In genomic region chr8:75046303-75046702, GRCm38 (mm10) we compare ENCODE assay signal across 22 mouse cellular contexts. TPM values are rescaled to one million over a fixed set of nuclear protein-coding genes. Genes with fewer than 3 reads are reported as not detected.
A peak's percentile ranks its signal among the peaks of the same experiment; 100 is the strongest.
DNase-seq lines count a peak whose midpoint lies in the region; ATAC-seq and TF ChIP-seq lines count a peak whose summit lies in the region.
"Had no signal": no experiment of that assay in that cellular context is flagged by ENCODE, and none has a peak within 500 bp of the region (broad histone marks: within the 10 kb centered on the region; RNA-seq: fewer than 3 reads in every experiment).

No protein-coding gene starts in this region.

- no peak overlapping the region for H3K27ac ChIP-seq in intestine, postnatal 0 days (ENCODE audit: low read depth, low read length)
- H3K27ac ChIP-seq in intestine, embryonic 16.5 days (ENCODE audit: low read length), result no peak overlapping the region
- H3K27ac ChIP-seq: embryonic facial prominence, embryonic 13.5 days; hindbrain, postnatal 0 days; limb, embryonic 12.5 days; liver, embryonic 13.5 days; lung, embryonic 15.5 days; macrophage had no signal

- TF ChIP-seq CTCF in intestine, postnatal 0 days (IDR thresholded peaks at IDR 0.05; ENCODE audit: low read depth), result no peak

- DNase-seq in gastrocnemius, adult 18-20 months (ENCODE audit: low spot score), result peak; percentile 62
- no peak for DNase-seq in gastrocnemius, postnatal 4 days (ENCODE audit: low spot score in 2 of 2)
- DNase-seq in cerebellum, postnatal 36 days, result peak; percentile 45
- no peak for DNase-seq in kidney, adult 8-10 months
- no peak for DNase-seq in right cerebral cortex, postnatal 25 days
- no peak for DNase-seq in thymus, adult 18-20 months
- DNase-seq: adrenal gland, adult 8-10 months; kidney, adult 2 months; kidney, postnatal 36 days; layer of hippocampus, adult 9-11 months; liver, embryonic 13.5 days; right cerebral cortex, adult 18-20 months; spleen, adult 18-20 months had no signal

- H3K36me3 ChIP-seq in intestine, postnatal 0 days (ENCODE audit: control insufficient read depth, insufficient read depth), result no peaks in the 10 kb centered on the region; the same call in 1 of the 2 replicates
- H3K36me3 ChIP-seq in intestine, embryonic 16.5 days (ENCODE audit: control insufficient read depth, insufficient read depth, low read length), result no peaks in the 10 kb centered on the region
- H3K36me3 ChIP-seq: liver, embryonic 13.5 days; lung, embryonic 15.5 days had no signal

- H3K4me3 ChIP-seq in intestine, postnatal 0 days (ENCODE audit: low read depth, low read length), result no peak overlapping the region
- no peak overlapping the region for H3K4me3 ChIP-seq in intestine, embryonic 16.5 days (ENCODE audit: low read length)
- H3K4me3 ChIP-seq: embryonic facial prominence, embryonic 13.5 days; limb, embryonic 12.5 days; liver, embryonic 13.5 days; lung, embryonic 15.5 days had no signal

- H3K4me1 ChIP-seq in intestine, postnatal 0 days (replicated peaks; ENCODE audit: control insufficient read depth, insufficient read depth, low read length), result no peaks in the 10 kb centered on the region
- H3K4me1 ChIP-seq in intestine, embryonic 16.5 days (ENCODE audit: control insufficient read depth, insufficient read depth, low read length), result no peaks in the 10 kb centered on the region
- H3K4me1 ChIP-seq: embryonic facial prominence, embryonic 13.5 days; limb, embryonic 12.5 days; liver, embryonic 13.5 days; lung, embryonic 15.5 days had no signal

- no peaks in the 10 kb centered on the region for H3K9me3 ChIP-seq in intestine, postnatal 0 days (ENCODE audit: control insufficient read depth)
- H3K9me3 ChIP-seq in intestine, embryonic 16.5 days (ENCODE audit: control insufficient read depth, low read length), result no peaks in the 10 kb centered on the region
- H3K9me3 ChIP-seq: embryonic facial prominence, embryonic 13.5 days; limb, embryonic 12.5 days; liver, embryonic 13.5 days; lung, embryonic 15.5 days had no signal

- H3K9ac ChIP-seq in intestine, postnatal 0 days (ENCODE audit: low read depth, low read length), result no peak overlapping the region
- no peak overlapping the region for H3K9ac ChIP-seq in intestine, embryonic 16.5 days (ENCODE audit: low read depth, low read length)
- H3K9ac ChIP-seq: embryonic facial prominence, embryonic 13.5 days; limb, embryonic 12.5 days; liver, embryonic 13.5 days; lung, embryonic 15.5 days had no signal

- 0 out of 2 replicates have a peak, but pooled peaks have one; percentile 23 for ATAC-seq in intestine, postnatal 0 days
- ATAC-seq in intestine, embryonic 16.5 days, result no peak
- ATAC-seq: forebrain, embryonic 16.5 days; hindbrain, postnatal 0 days; midbrain, embryonic 16.5 days had no signal

- WGBS in intestine, postnatal 0 days, result 93% methylated on average over 1 of the region's 1 CpGs
- 78% methylated on average over 1 of the region's 1 CpGs for WGBS in intestine, embryonic 16.5 days

- H3K27me3 ChIP-seq in intestine, postnatal 0 days (replicated peaks; ENCODE audit: control insufficient read depth, insufficient read depth, low read length), result no peaks in the 10 kb centered on the region
- H3K27me3 ChIP-seq in intestine, embryonic 16.5 days (replicated peaks; ENCODE audit: control insufficient read depth, insufficient read depth, low read length), result no peaks in the 10 kb centered on the region
- H3K27me3 ChIP-seq: embryonic facial prominence, embryonic 13.5 days; limb, embryonic 12.5 days; liver, embryonic 13.5 days; lung, embryonic 15.5 days had no signal

- no peak overlapping the region for H3K4me2 ChIP-seq in intestine, postnatal 0 days (replicated peaks; ENCODE audit: low read depth)
- H3K4me2 ChIP-seq in intestine, embryonic 16.5 days (ENCODE audit: low read depth, low read length), result no peak overlapping the region
- H3K4me2 ChIP-seq: embryonic facial prominence, embryonic 13.5 days; limb, embryonic 12.5 days; liver, embryonic 13.5 days; lung, embryonic 15.5 days had no signal

RNA-seq across cellular contexts. Expression of gene Tom1, which starts 12.8 kb away (rescaled TPM):
- total RNA-seq in gastrocnemius, adult 18-20 months (2021), result 10 to 100 TPM; 54.0 to 58.4 TPM
- 10 to 100 TPM; 61.9 to 63.4 TPM for total RNA-seq in gastrocnemius, postnatal 4 days (2021)
- 47.7 and 47.8 TPM in 2 replicates for polyA plus RNA-seq in intestine, postnatal 0 days (2015; fragmentation: Nextera tagmentation; extraction: Ambion mirVana)
- 44.9 and 47.7 TPM in 2 replicates for polyA plus RNA-seq in intestine, embryonic 16.5 days (2015; fragmentation: Nextera tagmentation; extraction: Ambion mirVana)

RNA-seq across cellular contexts. Expression of gene Hmox1, which starts 47.1 kb away (rescaled TPM):
- 1 to 10 TPM; 5.0 to 5.3 TPM for total RNA-seq in gastrocnemius, adult 18-20 months (2021)
- 10 to 100 TPM; 32.6 to 33.4 TPM for total RNA-seq in gastrocnemius, postnatal 4 days (2021)
- polyA plus RNA-seq in intestine, postnatal 0 days (2015; fragmentation: Nextera tagmentation; extraction: Ambion mirVana), result 35.9 and 72.7 TPM in 2 replicates
- 20.8 and 21.9 TPM in 2 replicates for polyA plus RNA-seq in intestine, embryonic 16.5 days (2015; fragmentation: Nextera tagmentation; extraction: Ambion mirVana)

RNA-seq across cellular contexts. Expression of gene Hmgxb4, which starts 53.1 kb away (rescaled TPM):
- total RNA-seq in gastrocnemius, adult 18-20 months (2021), result 1 to 10 TPM; 7.4 to 9.5 TPM
- total RNA-seq in gastrocnemius, postnatal 4 days (2021), result 10 to 100 TPM; 20.2 to 20.7 TPM
- polyA plus RNA-seq in intestine, postnatal 0 days (2015; fragmentation: Nextera tagmentation; extraction: Ambion mirVana), result 10.7 and 11.6 TPM in 2 replicates
- polyA plus RNA-seq in intestine, embryonic 16.5 days (2015; fragmentation: Nextera tagmentation; extraction: Ambion mirVana), result 21.4 and 22.9 TPM in 2 replicates

Comparison
In these comparisons a context has a peak if more than half of its experiments do, and no peak if none do; other contexts are left out.
1. DNase-seq: peak in gastrocnemius, adult 18-20 months (single experiment) and cerebellum, postnatal 36 days (2 of 2); none in gastrocnemius, postnatal 4 days (0 of 2), kidney, adult 8-10 months (0 of 2), right cerebral cortex, postnatal 25 days (single experiment) and thymus, adult 18-20 months (0 of 2).
2. RNA of gene Hmox1, which starts 47.1 kb away (total RNA-seq): 32.6 to 33.4 TPM in gastrocnemius, postnatal 4 days; 5.0 to 5.3 TPM in gastrocnemius, adult 18-20 months; every median in the first group is over 4 times any median in the second.